Mouse (Mus musculus): ENCODE results near the gene H2-DMb2. TPM values are rescaled to one million over a fixed set of nuclear protein-coding genes. Genes with fewer than 3 reads are reported as not detected.
A peak's percentile ranks its signal among the peaks of the same experiment; 100 is the strongest.

H2-DMb2 gene
- under 1 TPM; 0.28 to 0.67 TPM for total RNA-seq (2021)
- long read RNA-seq, experiment 1: 0 reads
- long read RNA-seq, experiment 2: 0 reads

DNA sequence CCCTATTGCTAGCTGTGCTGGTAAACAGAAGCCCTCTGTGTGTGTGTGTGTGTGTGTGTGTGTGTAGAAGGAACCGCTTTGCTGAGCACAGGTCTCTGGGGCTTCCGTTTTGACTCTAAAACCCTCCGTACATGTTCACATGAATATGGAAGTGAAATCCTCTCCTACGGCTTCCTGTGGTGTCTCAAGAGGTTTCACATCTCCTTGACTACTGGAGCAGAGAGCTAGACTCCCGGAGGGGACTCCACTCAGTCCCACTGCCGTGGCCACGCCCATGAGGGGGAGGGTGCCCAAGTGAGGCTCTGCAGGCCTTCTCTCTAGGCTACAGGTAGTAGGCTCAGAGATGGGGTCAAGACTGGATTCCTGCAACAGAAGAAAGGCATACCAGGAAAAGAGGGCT is at the start of gene H2-DMb2:
Gene H2-DMb2, plus strand, starts transcription at position 275 of the 400 bp plus-strand sequence.
- DNase-seq: peak; percentile 68

DNA sequence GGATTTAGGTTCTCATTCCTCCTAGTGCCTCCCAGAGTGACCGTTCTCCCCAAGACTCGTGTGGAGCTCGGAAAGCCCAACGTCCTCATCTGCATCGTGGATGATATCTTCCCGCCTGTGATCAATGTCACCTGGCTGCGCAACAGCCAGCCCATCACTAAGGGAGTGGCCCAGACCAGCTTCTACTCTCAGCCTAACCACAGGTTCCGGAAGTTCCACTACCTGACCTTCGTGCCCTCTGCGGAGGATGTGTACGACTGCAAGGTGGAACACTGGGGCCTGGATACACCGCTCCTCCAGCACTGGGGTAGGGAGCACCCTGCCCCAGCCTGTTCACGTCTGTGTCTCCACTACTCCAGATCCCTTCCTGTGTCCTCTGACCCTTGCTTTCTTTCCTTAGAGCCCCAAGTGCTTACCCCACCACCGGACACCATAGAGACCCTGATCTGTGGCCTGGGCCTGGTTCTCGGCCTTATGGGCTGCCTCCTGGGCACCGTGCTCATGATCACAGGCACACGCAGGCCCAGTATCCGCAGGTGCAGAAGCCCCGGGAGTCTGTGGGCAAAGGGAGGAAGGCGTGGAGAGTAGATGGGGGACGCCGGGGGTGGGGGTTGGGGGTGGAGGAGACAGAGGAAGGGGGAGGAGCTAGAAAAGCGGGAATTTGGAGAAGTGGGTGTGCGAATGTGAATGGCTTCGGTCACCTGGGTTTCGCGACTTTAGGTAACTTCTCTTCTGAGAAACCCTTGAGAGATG is 48.6 kb upstream of the H2-DMb2 start:
- DNase-seq: no peak

DNA sequence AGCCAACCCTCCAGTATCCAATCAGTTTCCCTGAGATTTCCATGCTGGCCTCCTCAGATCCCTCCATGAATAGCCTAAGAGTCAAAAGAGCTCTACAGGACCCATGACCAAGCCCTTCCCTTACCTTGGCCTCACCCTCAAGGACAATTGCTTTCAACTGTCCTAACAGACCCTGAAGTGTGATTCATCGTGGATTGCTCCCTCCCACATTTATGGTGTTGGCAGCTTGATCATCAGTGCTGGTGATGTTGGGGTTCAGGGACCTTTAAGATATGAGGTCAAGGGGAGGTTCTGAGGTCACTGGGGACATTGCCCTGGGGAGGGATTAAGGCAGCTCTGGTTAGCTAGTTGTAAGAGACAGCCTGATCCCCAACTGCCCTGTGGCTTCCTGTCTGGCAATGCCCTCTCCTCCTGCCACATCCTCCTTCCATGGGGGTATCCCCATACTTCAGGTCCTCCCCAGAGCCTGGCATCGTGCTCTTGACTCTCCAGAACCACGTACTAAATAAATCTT is 46.6 kb upstream of the H2-DMb2 start:
- no peak for DNase-seq

DNA sequence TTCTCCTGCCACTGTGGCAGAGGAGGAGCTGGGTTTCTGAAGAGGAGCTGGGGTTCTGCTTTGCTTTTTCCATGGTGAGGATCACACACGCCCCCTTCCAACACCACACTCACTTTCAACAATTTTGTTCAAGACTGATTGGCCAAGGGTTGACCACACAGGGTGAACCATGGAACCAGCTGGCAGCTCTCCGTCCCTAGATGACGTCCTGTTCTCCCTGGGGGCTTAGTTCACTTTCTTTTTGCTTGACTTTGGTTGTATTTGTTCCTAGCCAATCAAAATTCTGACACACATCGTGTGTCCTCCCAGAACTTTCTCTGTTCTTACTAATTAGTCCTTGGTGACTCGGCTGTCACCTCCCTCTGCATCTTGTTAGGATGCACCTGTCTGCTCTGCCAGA is 45.8 kb upstream of the H2-DMb2 start:
- DNase-seq: no peak

DNA sequence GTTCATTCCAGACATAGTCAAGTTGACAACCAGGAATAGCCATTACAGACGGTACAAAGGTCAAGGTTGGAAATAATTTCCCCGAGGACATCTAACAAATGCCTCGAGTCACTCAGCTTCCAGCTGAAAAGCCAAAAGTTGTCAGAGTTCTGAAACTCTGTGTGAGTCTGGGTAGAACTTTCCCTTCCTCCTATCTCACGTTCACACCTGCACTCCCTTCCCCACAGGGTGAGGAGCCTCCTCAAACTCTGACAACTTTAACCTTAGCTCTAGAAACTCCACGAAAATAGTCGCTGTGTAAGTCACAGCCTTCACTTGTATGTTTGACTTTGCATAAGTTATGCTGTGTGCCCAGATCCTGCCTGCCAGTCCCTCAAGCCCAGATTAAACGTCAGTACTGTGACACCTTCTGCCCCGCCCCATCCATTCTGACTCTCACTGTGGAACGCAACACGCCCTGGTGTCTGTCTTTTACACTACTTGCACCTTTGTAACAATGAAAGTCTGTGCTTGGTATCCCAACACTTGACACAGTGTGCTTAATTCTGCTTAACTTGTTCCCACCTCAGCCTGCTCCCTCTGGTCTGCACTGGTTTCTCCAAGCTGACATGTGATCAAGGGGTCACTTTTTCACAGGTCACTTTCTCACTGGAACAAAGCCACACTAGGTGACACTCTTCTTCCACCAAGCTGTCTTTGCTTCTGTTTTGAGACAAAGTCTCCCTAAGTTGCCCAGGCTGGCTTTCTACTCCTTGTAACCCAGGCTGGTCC is 44.2 kb upstream of the H2-DMb2 start:
- DNase-seq: no peak

DNA sequence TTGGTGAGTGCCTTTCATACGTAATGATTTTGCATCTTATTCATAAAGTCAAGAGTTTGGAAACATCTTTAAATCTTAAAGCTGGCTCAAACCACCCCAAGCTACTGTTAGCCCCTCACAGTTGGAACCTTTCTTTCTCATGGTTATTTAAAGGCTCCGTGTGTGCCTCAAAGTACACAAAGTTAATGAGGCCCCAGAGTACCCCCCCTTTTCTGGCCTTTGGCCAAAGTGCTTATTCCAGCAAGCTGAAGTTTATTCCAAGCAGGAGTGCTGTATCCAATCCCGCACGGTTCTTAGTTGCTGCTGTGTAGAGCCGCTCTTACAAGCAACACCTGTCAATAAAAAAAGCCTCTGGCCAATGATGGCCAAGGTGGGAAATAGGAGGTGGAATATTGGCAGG is 43.6 kb upstream of the H2-DMb2 start:
- no peak for DNase-seq

DNA sequence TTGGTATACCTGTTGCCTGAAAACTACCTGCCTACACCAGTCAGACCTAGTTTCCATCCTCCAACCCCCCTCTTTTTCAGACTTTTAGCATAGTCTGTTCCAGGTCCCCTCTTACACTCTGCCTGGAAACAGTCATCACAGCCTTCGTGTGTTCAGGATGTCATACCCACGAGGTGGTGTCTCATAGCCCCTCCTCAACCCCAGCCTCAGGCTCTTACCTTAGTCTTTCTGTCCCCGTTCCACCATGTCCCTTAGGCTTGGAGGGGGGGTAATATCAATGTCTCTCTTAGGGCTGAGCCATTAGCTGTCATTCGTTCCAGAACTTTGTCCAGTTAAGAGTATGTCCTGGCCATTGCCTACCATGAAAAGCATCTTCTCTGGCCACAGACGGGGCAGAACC is 41.9 kb upstream of the H2-DMb2 start:
- DNase-seq: no peak

DNA sequence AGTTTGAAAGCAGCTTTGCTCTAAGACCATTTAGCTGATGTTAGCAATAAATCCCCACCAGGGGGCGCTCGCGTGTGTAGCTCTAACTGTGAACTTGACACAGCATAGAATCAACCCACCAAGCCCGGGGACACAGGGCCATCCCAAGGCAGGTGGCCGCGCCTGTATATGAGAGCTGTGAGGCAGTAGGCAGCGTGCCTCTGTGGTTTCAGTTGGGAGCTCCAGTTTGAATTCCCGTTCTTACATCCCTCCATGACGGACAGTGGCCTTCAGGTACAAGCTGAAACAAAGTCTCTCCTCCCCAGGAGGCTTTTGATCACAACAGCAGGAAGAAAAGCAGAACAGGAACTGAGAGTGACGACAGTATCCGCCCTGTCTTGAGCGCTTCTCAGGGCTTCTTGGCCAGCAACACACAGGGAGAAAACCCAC is 41.5 kb upstream of the H2-DMb2 start:
- DNase-seq: peak; percentile 79

DNA sequence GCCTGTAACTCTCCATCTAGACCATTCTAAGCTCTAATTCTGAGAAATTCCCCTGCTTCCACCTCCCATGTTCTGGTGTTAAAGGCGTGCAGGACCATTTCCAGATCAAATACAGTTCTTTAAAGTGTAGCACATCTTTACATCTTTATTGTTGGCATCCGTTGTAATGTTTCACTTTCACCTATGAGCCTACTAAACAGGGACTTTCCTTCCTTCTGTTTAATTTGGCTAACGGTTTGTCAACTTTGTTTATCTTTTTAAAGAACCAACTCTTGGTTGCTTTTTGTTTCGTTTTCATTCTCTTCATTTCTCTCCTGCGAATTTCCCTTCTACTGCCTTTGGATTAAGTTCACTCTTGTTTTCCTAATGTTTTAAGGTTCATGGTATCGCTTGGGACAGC is 40.3 kb upstream of the H2-DMb2 start:
- no peak for DNase-seq

DNA sequence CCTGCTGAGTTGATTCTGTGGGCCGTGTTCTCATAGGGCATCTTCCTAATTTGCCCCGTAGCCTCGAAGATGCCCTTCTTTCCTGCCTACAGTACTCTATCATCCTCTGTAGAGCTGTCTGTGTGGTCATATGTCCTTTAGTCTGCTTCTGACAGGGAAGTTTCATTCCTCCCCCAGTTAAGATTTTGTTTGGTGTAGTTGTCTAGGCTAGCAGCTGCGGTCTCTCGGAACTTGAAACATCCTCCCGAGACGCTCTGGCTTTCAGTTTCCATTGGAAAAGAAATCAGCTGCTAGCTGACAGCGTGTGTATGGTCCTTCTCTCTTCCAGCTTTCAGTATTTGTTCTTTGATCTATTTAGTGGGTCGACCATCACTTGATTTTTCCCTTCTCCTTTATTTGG is 38.3 kb upstream of the H2-DMb2 start:
- DNase-seq: no peak

DNA sequence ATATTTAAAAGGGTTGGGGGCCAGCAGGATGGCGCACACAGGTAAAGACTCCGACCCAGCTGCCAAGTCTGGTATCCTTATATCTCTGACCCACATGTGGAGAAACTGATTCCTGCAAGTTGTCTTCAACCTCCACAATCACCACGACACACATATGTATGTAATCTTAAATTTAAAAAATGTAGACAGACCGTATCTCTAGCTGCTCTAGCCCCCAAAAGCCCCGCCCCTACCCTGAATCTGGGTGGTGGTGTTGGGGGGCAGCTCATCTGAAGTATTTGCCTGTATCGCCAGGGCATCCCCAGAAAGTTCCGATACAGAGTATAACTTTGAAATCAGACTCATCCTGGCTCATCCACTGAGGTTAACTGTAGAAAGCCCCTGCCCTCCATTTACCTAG is 36.6 kb upstream of the H2-DMb2 start:
- DNase-seq: no peak

DNA sequence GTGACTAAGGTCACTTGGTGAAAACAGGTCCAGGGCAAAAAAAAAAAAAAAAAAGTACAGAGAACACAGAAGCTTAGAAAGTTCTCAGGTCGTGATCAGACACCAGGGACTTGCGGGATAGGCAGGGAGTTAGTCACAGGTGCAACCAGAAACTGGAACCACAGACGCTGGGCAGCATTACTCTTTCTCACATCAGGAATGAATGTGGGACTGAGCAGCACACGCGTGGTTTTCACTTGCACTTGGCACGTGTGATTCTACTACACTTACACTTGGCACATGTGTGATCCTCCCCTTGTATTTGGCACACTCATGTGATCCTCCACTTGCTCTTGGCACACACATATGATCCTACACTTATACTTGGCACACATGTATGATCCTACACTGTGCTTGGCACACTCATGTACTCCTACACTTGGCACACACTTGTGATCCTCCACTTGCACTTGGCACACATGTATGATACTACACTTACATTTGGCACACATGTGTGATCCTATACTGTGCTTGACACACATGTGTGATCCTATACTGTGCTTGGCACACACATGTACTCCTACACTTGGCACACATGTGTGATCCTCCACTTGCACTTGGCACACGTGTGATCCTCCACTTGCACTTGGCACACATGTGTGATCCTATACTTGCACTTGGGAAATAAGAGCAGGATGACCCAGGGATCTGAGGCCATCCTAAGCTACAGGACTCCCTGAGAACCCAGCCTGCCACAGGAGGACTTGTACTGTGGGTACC is 35.8 kb upstream of the H2-DMb2 start:
- DNase-seq: no peak

DNA sequence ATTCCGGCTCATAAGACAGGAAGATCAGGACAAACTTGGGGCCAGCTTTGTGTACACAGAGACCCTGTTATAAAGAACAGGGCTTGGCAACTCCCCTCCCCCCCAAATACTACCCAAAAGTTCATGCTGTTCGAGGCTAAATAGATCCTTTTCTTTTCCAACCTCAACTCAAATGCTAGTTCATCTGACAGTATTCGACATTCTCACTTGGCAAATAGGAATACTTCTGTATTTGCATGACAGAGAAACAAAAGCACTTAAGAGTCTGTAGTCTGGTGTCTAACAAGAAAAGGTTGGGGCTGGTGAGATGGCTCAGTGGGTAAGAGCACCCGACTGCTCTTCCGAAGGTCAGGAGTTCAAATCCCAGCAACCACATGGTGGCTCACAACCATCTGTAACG is 34.6 kb upstream of the H2-DMb2 start:
- DNase-seq: no peak

DNA sequence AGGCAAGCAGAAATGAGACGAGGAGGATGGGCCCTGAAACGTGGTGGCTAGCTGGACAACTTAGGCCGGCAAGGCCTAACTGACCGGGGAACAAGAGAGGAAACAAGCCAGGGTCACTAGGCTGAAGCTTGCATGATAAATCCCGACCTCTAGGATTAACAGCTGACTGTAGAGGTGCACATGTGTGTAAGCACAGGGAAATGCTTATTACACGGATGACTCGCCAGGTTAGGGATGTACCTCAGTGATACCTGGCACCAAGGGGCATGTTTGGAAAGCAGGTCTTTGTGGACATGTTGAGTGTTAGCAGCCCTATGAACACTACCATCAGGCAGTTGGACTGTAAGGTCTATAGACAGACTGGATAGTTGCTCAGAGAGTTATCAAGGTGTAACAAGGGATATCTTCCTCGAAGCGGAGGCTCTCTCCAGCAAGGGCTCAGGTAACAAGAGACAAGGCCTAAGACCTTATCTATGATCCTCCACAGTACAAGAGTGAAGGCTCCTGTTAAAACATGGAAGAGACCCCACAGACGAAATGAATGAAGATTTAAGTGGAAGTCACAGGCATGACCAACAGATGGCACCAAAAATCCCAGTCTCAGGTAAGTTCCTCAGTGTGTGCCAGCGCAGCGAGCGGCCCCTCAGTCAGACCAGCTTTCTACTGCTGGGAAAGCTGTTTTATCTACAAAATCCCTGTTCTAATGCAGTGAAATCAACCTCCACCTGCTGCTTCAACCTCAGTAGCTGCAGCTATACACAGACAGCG is 33.9 kb upstream of the H2-DMb2 start:
- DNase-seq: no peak

DNA sequence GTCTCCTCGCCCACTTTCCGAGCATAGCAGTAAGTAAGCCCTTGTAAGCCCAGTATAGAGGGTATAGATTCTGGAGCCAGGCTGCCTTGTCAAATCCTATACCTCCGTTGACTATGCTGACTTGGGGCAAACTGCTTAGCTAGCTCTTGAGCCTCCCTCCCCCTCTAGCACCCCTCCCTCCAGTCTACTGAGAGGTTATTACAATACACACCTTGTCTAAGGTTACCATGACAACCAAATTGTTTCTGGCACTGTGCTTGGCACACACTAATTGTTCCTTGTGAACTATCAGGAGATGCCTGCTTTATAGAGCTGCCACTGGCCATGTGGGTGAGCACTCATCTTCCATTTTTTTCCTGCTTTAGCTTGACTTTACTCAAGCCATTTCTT is 33.3 kb upstream of the H2-DMb2 start:
- DNase-seq: no peak

DNA sequence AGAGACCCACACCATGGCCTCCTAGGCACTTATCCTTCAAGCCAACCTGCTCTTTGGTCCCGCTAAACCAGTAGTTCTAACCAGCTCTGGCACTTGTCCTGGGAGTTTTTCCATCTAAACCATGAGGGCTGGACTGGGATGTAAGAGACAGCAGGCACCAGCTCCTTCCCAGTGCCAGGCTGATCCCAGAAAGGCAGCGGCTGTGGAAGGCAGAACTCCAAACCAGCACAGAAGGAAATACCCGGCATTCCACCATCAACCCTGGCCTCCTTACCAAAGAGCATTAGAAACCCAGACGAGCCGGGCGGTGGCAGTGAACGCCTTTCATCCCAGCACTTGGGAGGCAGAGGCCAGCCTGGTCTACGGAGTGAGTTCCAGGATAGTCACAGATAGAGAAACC is 32.8 kb upstream of the H2-DMb2 start:
- DNase-seq: no peak

DNA sequence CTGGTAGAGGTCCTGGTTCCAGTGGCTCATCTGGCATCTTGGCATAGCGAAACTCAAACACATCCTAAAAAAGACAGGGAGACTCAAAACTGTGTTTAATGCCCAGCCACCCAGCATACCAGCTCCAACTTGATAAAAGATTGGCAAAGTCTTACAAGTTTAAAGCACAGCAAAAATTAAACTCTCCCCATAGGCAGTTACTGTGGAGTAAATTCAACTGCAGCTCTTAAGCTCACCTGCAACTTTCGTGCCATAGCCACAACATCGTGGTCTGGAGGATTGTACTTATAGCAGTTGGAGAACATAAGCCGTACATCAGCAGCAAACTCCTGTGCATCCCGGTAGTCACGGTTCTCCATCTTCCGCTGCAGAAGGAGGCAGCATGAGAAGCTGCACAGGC is 29.0 kb upstream of the H2-DMb2 start:
- no peak for DNase-seq

DNA sequence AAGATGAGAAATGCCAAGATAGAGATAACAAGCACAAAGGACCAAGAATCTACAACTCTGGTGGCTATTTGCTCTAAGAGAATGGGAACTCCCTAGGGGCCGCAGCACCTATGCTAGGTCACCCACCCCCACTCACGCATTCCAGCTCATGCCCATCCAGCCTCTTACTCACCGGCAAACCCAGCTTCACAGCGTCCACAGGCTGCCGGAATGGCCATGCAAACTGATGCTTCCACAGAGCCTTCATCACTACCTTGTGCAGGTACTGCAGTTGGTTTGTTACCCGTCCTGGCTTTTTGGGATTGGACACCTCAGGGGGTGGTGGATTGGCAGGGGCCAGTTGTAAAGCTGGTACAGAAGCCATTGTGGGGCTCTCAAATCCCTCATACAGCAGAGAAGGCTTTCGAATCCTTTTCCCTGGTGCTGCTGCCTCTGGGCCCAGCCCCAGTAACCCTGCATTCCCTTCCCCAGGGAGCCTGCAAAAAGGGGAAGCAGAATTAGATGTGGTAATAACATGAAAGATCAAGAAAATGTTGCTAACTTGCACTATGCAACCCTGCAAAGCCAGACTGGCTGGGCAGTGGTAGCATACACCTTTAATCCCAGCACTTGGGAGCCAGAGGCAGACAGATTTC is 26.3 kb upstream of the H2-DMb2 start:
- DNase-seq: no peak

DNA sequence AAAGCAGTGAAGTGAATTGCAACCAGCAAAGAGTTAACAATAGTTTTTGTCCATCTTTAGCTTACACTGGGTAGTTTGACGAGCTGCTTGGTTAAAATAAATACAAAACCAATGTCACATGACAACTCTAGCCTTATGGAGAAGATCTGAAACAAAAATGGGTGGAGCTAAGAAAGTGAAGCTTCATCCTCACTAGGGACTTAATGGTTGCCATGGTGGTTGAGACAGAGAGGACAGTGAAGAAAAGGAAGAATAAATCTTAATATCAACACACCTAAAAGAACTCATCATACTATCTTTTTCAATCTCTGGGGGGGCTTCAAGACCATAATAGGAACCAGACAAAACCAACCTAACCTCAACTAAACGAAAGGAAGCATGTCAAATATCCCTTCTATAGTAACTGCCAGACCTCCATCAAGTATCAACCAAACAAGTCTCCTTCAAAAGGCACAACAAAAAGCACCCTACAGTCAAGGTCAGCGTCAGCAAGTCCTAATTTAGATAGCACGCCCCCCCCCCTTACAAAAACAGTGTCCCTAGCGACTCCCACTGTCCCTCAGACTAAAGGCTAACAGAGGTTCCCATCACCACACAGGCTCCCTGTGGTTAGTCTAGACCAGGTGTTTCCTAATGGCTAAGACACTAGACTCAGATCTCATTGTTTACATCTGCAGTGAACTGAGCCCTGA is 25.5 kb upstream of the H2-DMb2 start:
- no peak for DNase-seq

DNA sequence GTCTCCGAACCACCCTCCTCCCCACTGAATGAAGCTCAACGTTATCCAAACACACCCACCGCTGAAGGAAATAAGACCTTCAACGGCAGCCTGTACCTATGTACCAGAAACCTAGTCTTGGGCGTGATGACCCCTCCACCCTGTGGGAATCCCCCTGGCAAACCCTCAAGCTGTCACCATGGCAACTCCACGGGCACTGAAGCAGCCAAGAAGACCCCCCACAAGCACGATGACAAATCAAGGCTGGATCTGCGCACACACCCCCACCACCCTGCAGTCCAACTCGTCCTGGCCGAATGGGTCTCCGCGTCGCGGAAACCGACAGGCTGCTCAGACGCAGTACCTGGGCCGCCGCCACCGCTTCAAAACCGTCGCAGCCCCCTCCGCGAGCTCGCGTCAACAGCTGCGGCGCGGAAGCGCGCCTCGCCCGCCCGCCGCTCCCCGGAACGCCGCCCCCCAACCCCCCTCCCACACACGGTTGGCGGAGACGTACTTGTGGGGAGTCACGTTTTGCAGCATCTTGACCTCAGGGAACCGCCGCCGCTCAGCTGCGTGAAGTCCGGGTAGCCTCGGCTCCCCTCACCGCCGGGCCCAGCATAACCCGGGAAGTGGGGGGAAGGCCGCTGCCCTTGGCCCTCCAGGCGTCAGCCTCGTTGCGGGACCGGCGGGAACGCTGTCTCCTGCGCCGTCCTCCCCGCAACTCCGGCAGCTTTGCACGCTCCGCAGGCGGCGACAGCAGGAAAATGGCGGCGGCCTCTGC is 24.8 kb upstream of the H2-DMb2 start:
- peak; percentile 48 for DNase-seq

Data from gastrocnemius, postnatal 25 days (tissue).